Mouse (Mus musculus): ENCODE data around the gene Atp6v0a1. TPM values are rescaled to one million over a fixed set of nuclear protein-coding genes. Genes with fewer than 3 reads are reported as not detected.

Gene Atp6v0a1
- total and polyA plus RNA-seq, 2 experiments: 21.5 to 37.7 TPM

- no peaks in the 10 kb centered on the region for H3K27me3 ChIP-seq (ENCODE audit: control insufficient read depth, insufficient read depth, low read length)
- no peak for TF ChIP-seq POLR2A (IDR thresholded peaks at IDR 0.05; ENCODE audit: extremely low read depth, insufficient read depth, low read length)
- no peak for TF ChIP-seq CTCF (IDR thresholded peaks at IDR 0.05; ENCODE audit: low read depth, low read length)
- no peak for DNase-seq (ENCODE audit: extremely low read depth, low read depth, low spot score)
- no peaks in the 10 kb centered on the region for H3K79me2 ChIP-seq (ENCODE audit: control insufficient read depth, insufficient read depth, low read length)
- H3K27ac ChIP-seq (replicated peaks; ENCODE audit: insufficient read depth, low read depth, low read length): no peak overlapping the region
- H3K4me1 ChIP-seq (ENCODE audit: control insufficient read depth, insufficient read depth, low read length): no peaks in the 10 kb centered on the region
- H3K4me3 ChIP-seq (ENCODE audit: insufficient read depth, low read depth, low read length): no peak overlapping the region
- WGBS: 75% methylated on average over 14 of the region's 14 CpGs
- H3K9ac ChIP-seq (ENCODE audit: low read depth, low read length): no peak overlapping the region
- H3K36me3 ChIP-seq (ENCODE audit: control insufficient read depth, insufficient read depth, low read length): no peaks in the 10 kb centered on the region
Measured at GRCm38 (mm10) chr11:100974381-100974970, 34.8 kb upstream of the Atp6v0a1 start.

GRCm38 (mm10) chr11:100975241-100975640 is 34.0 kb upstream of the Atp6v0a1 start:
- 81% methylated on average over 7 of the region's 7 CpGs for WGBS
- H3K79me2 ChIP-seq (ENCODE audit: control insufficient read depth, insufficient read depth, low read length): no peaks in the 10 kb centered on the region

GRCm38 (mm10) chr11:100979887-100980286 is 29.4 kb upstream of the Atp6v0a1 start:
- DNase-seq (ENCODE audit: extremely low read depth, low read depth, low spot score): peak; percentile 78
- no peaks in the 10 kb centered on the region for H3K27me3 ChIP-seq (ENCODE audit: control insufficient read depth, insufficient read depth, low read length)
- H3K36me3 ChIP-seq (ENCODE audit: control insufficient read depth, insufficient read depth, low read length): no peaks in the 10 kb centered on the region
- 4% methylated on average over 8 of the region's 8 CpGs for WGBS
- H3K79me2 ChIP-seq (ENCODE audit: control insufficient read depth, insufficient read depth, low read length): no peaks in the 10 kb centered on the region
- no peak overlapping the region for H3K27ac ChIP-seq (replicated peaks; ENCODE audit: insufficient read depth, low read depth, low read length)
- peaks cover 5% of the 10 kb centered on the region; the same call in 1 of the 2 replicates for H3K4me1 ChIP-seq (ENCODE audit: control insufficient read depth, insufficient read depth, low read length)
- no peak overlapping the region for H3K4me3 ChIP-seq (ENCODE audit: insufficient read depth, low read depth, low read length)
- TF ChIP-seq CTCF (IDR thresholded peaks at IDR 0.05; ENCODE audit: low read depth, low read length) (no peak), POLR2A (IDR thresholded peaks at IDR 0.05; ENCODE audit: extremely low read depth, insufficient read depth, low read length) (no peak)
- no peak overlapping the region for H3K9ac ChIP-seq (ENCODE audit: low read depth, low read length)

More at GRCm38 (mm10) chr11:100975241-100975640, 34.0 kb upstream of the Atp6v0a1 start:
- Histone ChIP-seq H3K4me3 (ENCODE audit: insufficient read depth, low read depth, low read length) (no peak overlapping the region), H3K9ac (ENCODE audit: low read depth, low read length) (no peak overlapping the region), H3K36me3 (ENCODE audit: control insufficient read depth, insufficient read depth, low read length) (no peaks in the 10 kb centered on the region), H3K4me1 (ENCODE audit: control insufficient read depth, insufficient read depth, low read length) (peaks cover 2% of the 10 kb centered on the region; the same call in 1 of the 2 replicates), H3K27me3 (ENCODE audit: control insufficient read depth, insufficient read depth, low read length) (no peaks in the 10 kb centered on the region), H3K27ac (replicated peaks; ENCODE audit: insufficient read depth, low read depth, low read length) (no peak overlapping the region)
- no peak for TF ChIP-seq CTCF (IDR thresholded peaks at IDR 0.05; ENCODE audit: low read depth, low read length)
- TF ChIP-seq POLR2A (IDR thresholded peaks at IDR 0.05; ENCODE audit: extremely low read depth, insufficient read depth, low read length): no peak
- no peak for DNase-seq (ENCODE audit: extremely low read depth, low read depth, low spot score)

GRCm38 (mm10) chr11:100980438-100980837 is 28.8 kb upstream of the Atp6v0a1 start:
- no peaks in the 10 kb centered on the region for H3K27me3 ChIP-seq (ENCODE audit: control insufficient read depth, insufficient read depth, low read length)
- H3K9ac ChIP-seq (ENCODE audit: low read depth, low read length): no peak overlapping the region
- H3K4me3 ChIP-seq (ENCODE audit: insufficient read depth, low read depth, low read length): no peak overlapping the region
- TF ChIP-seq POLR2A (IDR thresholded peaks at IDR 0.05; ENCODE audit: extremely low read depth, insufficient read depth, low read length) (no peak), CTCF (IDR thresholded peaks at IDR 0.05; ENCODE audit: low read depth, low read length) (no peak)
- peaks cover 5% of the 10 kb centered on the region; the same call in 1 of the 2 replicates for H3K4me1 ChIP-seq (ENCODE audit: control insufficient read depth, insufficient read depth, low read length)
- DNase-seq (ENCODE audit: extremely low read depth, low read depth, low spot score): no peak
- H3K27ac ChIP-seq (replicated peaks; ENCODE audit: insufficient read depth, low read depth, low read length): no peak overlapping the region
- 91% methylated on average over 1 of the region's 1 CpGs for WGBS
- no peaks in the 10 kb centered on the region for H3K36me3 ChIP-seq (ENCODE audit: control insufficient read depth, insufficient read depth, low read length)
- no peaks in the 10 kb centered on the region for H3K79me2 ChIP-seq (ENCODE audit: control insufficient read depth, insufficient read depth, low read length)

GRCm38 (mm10) chr11:100981236-100981635 is 28.0 kb upstream of the Atp6v0a1 start:
- WGBS: 90% methylated on average over 3 of the region's 3 CpGs
- DNase-seq (ENCODE audit: extremely low read depth, low read depth, low spot score): no peak
- H3K4me3 ChIP-seq (ENCODE audit: insufficient read depth, low read depth, low read length): no peak overlapping the region
- H3K27ac ChIP-seq (replicated peaks; ENCODE audit: insufficient read depth, low read depth, low read length): no peak overlapping the region
- H3K79me2 ChIP-seq (ENCODE audit: control insufficient read depth, insufficient read depth, low read length): no peaks in the 10 kb centered on the region
- H3K36me3 ChIP-seq (ENCODE audit: control insufficient read depth, insufficient read depth, low read length): no peaks in the 10 kb centered on the region
- H3K9ac ChIP-seq (ENCODE audit: low read depth, low read length): no peak overlapping the region
- no peaks in the 10 kb centered on the region for H3K27me3 ChIP-seq (ENCODE audit: control insufficient read depth, insufficient read depth, low read length)
- peaks cover 5% of the 10 kb centered on the region; the same call in 1 of the 2 replicates for H3K4me1 ChIP-seq (ENCODE audit: control insufficient read depth, insufficient read depth, low read length)
- TF ChIP-seq CTCF (IDR thresholded peaks at IDR 0.05; ENCODE audit: low read depth, low read length) (no peak), POLR2A (IDR thresholded peaks at IDR 0.05; ENCODE audit: extremely low read depth, insufficient read depth, low read length) (no peak)

- Histone ChIP-seq H3K27me3 (ENCODE audit: control insufficient read depth, insufficient read depth, low read length) (no peaks in the 10 kb centered on the region), H3K36me3 (ENCODE audit: control insufficient read depth, insufficient read depth, low read length) (no peaks in the 10 kb centered on the region), H3K27ac (replicated peaks; ENCODE audit: insufficient read depth, low read depth, low read length) (no peak overlapping the region), H3K4me1 (ENCODE audit: control insufficient read depth, insufficient read depth, low read length) (peaks cover 5% of the 10 kb centered on the region; the same call in 1 of the 2 replicates), H3K9ac (ENCODE audit: low read depth, low read length) (no peak overlapping the region), H3K79me2 (ENCODE audit: control insufficient read depth, insufficient read depth, low read length) (no peaks in the 10 kb centered on the region), H3K4me3 (ENCODE audit: insufficient read depth, low read depth, low read length) (no peak overlapping the region)
- no peak for TF ChIP-seq POLR2A (IDR thresholded peaks at IDR 0.05; ENCODE audit: extremely low read depth, insufficient read depth, low read length)
- TF ChIP-seq CTCF (IDR thresholded peaks at IDR 0.05; ENCODE audit: low read depth, low read length): no peak
- DNase-seq (ENCODE audit: extremely low read depth, low read depth, low spot score): no peak
- 78% methylated on average over 8 of the region's 8 CpGs for WGBS
Measured at GRCm38 (mm10) chr11:100982087-100982486, 27.2 kb upstream of the Atp6v0a1 start.

Data from liver, adult 2 months (tissue).